Mouse (Mus musculus) CH12.LX (cell line): ENCODE results near the gene Vsig10l. TPM values are rescaled to one million over a fixed set of nuclear protein-coding genes. Genes with fewer than 3 reads are reported as not detected.

Experiments used
- DNase-seq: peaks from one replicate; pipeline ENCODE4 v3.0.0-alpha.2; 2013; ENCODE audit errors: extremely low read depth
- H3K27ac ChIP-seq: 2 replicates; pipeline ENCODE4 v1.5.1; 2012; ENCODE audit warnings: low read depth, mild to moderate bottlenecking, control low read depth, moderate library complexity; ENCODE audit not compliant: insufficient read depth
- H3K27me3 ChIP-seq: replicated peaks from 2 replicates; pipeline ENCODE3; 2012; ENCODE audit warnings: inconsistent platforms
- H3K36me3 ChIP-seq, 2 experiments: replicated peaks in 1 of 2; 2 replicates each; pipeline versions ENCODE3 to v1.6.1; 2012; ENCODE audit warnings: inconsistent platforms in 1 of 2, low read length in 1 of 2, mild to moderate bottlenecking in 1 of 2, mixed read lengths in 1 of 2, moderate library complexity in 1 of 2; ENCODE audit not compliant: control insufficient read depth in 1 of 2, insufficient read depth in 1 of 2
- H3K4me1 ChIP-seq, 2 experiments: 2 replicates each; pipeline ENCODE4 v1.6.1; 2012; ENCODE audit warnings: inconsistent platforms in 1 of 2, moderate library complexity in 1 of 2; ENCODE audit not compliant: insufficient read depth in 2 of 2, control insufficient read depth in 1 of 2
- H3K4me2 ChIP-seq: 2 replicates; pipeline ENCODE4 v1.6.1; 2012; ENCODE audit warnings: low read depth, mild to moderate bottlenecking, control low read depth; ENCODE audit not compliant: poor library complexity, insufficient read depth, severe bottlenecking
- H3K4me3 ChIP-seq, 3 experiments: fragments of 150-350 bp in 1 of 3; sonication (generic) in 1 of 3; replicated peaks in 1 of 3; 2 replicates each; pipeline versions ENCODE3 to v1.5.1; 2011 to 2012; ENCODE audit warnings: low read depth in 2 of 3, low read length in 2 of 3, mild to moderate bottlenecking in 2 of 3, moderate library complexity in 2 of 3, control low read depth in 1 of 3, improper control_type of control experiment in 1 of 3, inconsistent platforms in 1 of 3, mixed read lengths in 1 of 3; ENCODE audit not compliant: poor library complexity in 1 of 3
- H3K79me2 ChIP-seq: replicated peaks from 2 replicates; pipeline ENCODE4 v1.6.1; 2012; ENCODE audit warnings: mild to moderate bottlenecking, moderate library complexity; ENCODE audit not compliant: control insufficient read depth, poor library complexity, insufficient read depth, severe bottlenecking; ENCODE audit errors: extremely low read depth
- H3K9ac ChIP-seq: 2 replicates; pipeline ENCODE4 v1.6.1; 2012; ENCODE audit warnings: low read depth, mild to moderate bottlenecking, control low read depth, moderate library complexity; ENCODE audit not compliant: insufficient read depth
- H3K9me3 ChIP-seq: replicated peaks from 2 replicates; pipeline ENCODE3; 2012; ENCODE audit warnings: low read length, inconsistent platforms, mixed read lengths
- CHD1 ChIP-seq: IDR thresholded peaks from 2 replicates; pipeline ENCODE4 v1.6.1; 2012; ENCODE audit warnings: low read depth, low read length, improper control_type of control experiment, inconsistent platforms
- CTCF ChIP-seq, 2 experiments: IDR thresholded peaks in 1 of 2; conservative IDR thresholded peaks in 1 of 2; 2 replicates each; pipeline ENCODE4 v1.5.1; 2011 to 2012; ENCODE audit warnings: low read depth in 2 of 2, low read length in 2 of 2, improper control_type of control experiment in 1 of 2, inconsistent platforms in 1 of 2, mild to moderate bottlenecking in 1 of 2, moderate library complexity in 1 of 2
- ELF1 ChIP-seq: IDR thresholded peaks from 2 replicates; pipeline ENCODE4 v1.6.1; 2014; ENCODE audit warnings: low read depth, mild to moderate bottlenecking, inconsistent platforms, low read length, improper control_type of control experiment
- EP300 ChIP-seq: IDR thresholded peaks from 2 replicates; pipeline ENCODE4 v1.6.1; 2011; ENCODE audit warnings: low read length, improper control_type of control experiment
- ETS1 ChIP-seq: conservative IDR thresholded peaks from 2 replicates; pipeline ENCODE4 v1.6.1; 2012; ENCODE audit warnings: low read depth, mild to moderate bottlenecking, inconsistent platforms, low read length, improper control_type of control experiment, moderate library complexity
- HCFC1 ChIP-seq: IDR thresholded peaks from 2 replicates; pipeline ENCODE4 v1.6.1; 2012; ENCODE audit warnings: low read depth, mild to moderate bottlenecking, inconsistent platforms, low read length, improper control_type of control experiment
- JUN ChIP-seq: IDR thresholded peaks from 2 replicates; pipeline ENCODE4 v1.6.1; 2011; ENCODE audit warnings: low read depth, mild to moderate bottlenecking, low read length, improper control_type of control experiment, moderate library complexity; ENCODE audit not compliant: insufficient read depth
- JUND ChIP-seq: conservative IDR thresholded peaks from 2 replicates; pipeline ENCODE4 v1.6.1; 2011; ENCODE audit warnings: low read depth, low read length, improper control_type of control experiment
- MAX ChIP-seq: IDR thresholded peaks from 2 replicates; pipeline ENCODE4 v1.6.1; 2011; ENCODE audit warnings: low read length, improper control_type of control experiment
- MXI1 ChIP-seq: IDR thresholded peaks from 2 replicates; pipeline ENCODE4 v1.6.1; 2011; ENCODE audit warnings: mild to moderate bottlenecking, low read depth, low read length, improper control_type of control experiment
- MYC ChIP-seq: IDR thresholded peaks from 2 replicates; pipeline ENCODE4 v1.6.1; 2011; ENCODE audit warnings: low read depth, mild to moderate bottlenecking, improper control_type of control experiment, low read length
- RAD21 ChIP-seq: IDR thresholded peaks from 2 replicates; pipeline ENCODE4 v1.6.1; 2011; ENCODE audit warnings: low read depth, mild to moderate bottlenecking, low read length, improper control_type of control experiment, moderate library complexity
- RCOR1 ChIP-seq: conservative IDR thresholded peaks from 2 replicates; pipeline ENCODE4 v1.6.1; 2012; ENCODE audit warnings: low read depth, mild to moderate bottlenecking, inconsistent platforms, low read length, improper control_type of control experiment
- SMC3 ChIP-seq: IDR thresholded peaks from 2 replicates; pipeline ENCODE4 v1.6.1; 2011; ENCODE audit warnings: low read depth, low read length, improper control_type of control experiment
- UBTF ChIP-seq: IDR thresholded peaks from 2 replicates; pipeline ENCODE4 v1.6.1; 2012; ENCODE audit warnings: low read depth, mild to moderate bottlenecking, inconsistent platforms, low read length, improper control_type of control experiment, moderate library complexity
- ZKSCAN1 ChIP-seq: IDR thresholded peaks from 2 replicates; pipeline ENCODE4 v1.6.1; 2012; ENCODE audit warnings: low read depth, inconsistent platforms, low read length, improper control_type of control experiment, borderline replicate concordance
- ZMIZ1 ChIP-seq: IDR thresholded peaks from 2 replicates; pipeline ENCODE4 v1.6.1; 2012; ENCODE audit warnings: low read depth, mild to moderate bottlenecking, inconsistent platforms, low read length, improper control_type of control experiment
- ZNF384 ChIP-seq: IDR thresholded peaks from 2 replicates; pipeline ENCODE4 v1.6.1; 2012; ENCODE audit warnings: low read depth, low read length, improper control_type of control experiment, inconsistent platforms
- dilution Hi-C: fragments of 300-500 bp; cut with MboI; formaldehyde crosslinking; loops from 2 replicates; pipeline ENCODE4 v1.14.3; 2020; ENCODE audit warnings: low sequenced_read_pairs; ENCODE audit not compliant: extremely low pct_unique_long_range_greater_than_20kb, extremely low pct_ligation_motif_present
- in situ Hi-C: fragments of 300-500 bp; cut with MboI; formaldehyde crosslinking; loops from 3 replicates; pipeline ENCODE4 v1.14.3; 2019; ENCODE audit warnings: low sequenced_read_pairs, low pct_ligation_motif_present, low pct_unique_long_range_greater_than_20kb, mixed read lengths
- polyA plus RNA-seq: library from polyadenylated mRNA; unstranded; fragments of >175 nt; gene quantifications from 2 replicates; pipeline ENCODE4 v1.2.1, GENCODE M21; 2012; ENCODE audit warnings: low read depth; ENCODE audit not compliant: insufficient read length
- total RNA-seq, 2 experiments: library from RNA; depleted of rRNA; stranded (reverse); fragments of 300-350 nt in 1 of 2; fragments of >200 nt in 1 of 2; gene quantifications; 2 replicates each; pipeline ENCODE4 v1.2.3; 2012 to 2014

The Vsig10l gene
- total and polyA plus RNA-seq, 3 experiments: 0.12 to 0.99 (median 0.17) TPM

DNA sequence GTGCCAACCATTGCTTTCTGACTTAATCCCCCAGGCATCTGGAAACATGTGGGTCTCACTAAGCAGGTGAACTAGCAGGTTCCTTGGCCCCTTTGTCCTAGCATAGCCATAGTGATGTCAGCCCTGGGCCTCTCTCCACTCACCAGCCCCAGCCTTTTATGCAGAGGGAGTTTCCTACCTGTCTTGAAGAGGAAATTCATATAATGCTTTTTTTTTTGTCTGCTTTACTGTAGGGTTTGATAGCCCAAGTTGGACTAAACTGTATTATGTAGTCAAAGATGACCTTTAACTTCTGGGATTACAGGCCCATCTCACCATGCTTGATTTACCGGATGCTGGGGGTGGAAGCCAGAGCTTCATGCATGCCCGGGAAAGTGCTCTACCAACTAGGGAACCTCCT is 13.1 kb upstream of the Vsig10l start:
- no peaks in the 10 kb centered on the region for H3K27me3 ChIP-seq
- no peak for TF ChIP-seq ZMIZ1
- TF ChIP-seq ZNF384: peak; percentile 69
- no peak for TF ChIP-seq EP300
- TF ChIP-seq JUND: no peak
- TF ChIP-seq RAD21: no peak
- TF ChIP-seq JUN: no peak
- no peak for TF ChIP-seq ELF1
- TF ChIP-seq HCFC1: no peak
- no peak for TF ChIP-seq MAX
- TF ChIP-seq, all 38 proteins: peak for 1
- Histone ChIP-seq H3K4me3 (no peak overlapping the region), H3K4me1 (peaks cover 20 to 59% of the 10 kb centered on the region in 2 experiments), H3K9ac (no peak overlapping the region), H3K9me3 (no peaks in the 10 kb centered on the region), H3K36me3 (peaks cover 24 to 59% of the 10 kb centered on the region in 2 experiments), H3K79me2 (no peaks in the 10 kb centered on the region; the same call in 1 of the 2 replicates), H3K27ac (no peak overlapping the region), H3K4me2 (no peak overlapping the region)
- DNase-seq: no peak
- dilution Hi-C loops (no loop called here), in situ Hi-C loops (no loop called here)

DNA sequence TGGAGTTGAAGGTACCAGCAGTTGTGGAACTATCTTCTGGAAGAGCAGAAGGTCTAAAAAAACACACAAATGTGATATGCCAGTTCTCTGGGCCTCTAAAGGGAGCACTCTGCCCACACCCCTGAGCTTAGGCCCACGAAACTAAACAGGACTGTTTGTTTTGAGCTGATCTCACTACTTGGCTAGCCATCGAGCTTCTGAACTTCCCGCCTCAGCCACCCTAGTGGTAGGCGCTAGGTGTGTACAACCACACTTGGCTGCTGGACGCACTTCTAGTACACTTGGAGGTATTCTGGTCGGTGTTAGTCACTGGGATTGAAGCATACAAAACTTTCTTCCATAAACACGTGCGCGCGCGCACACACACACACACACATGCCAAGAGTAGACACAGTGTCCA is 11.2 kb upstream of the Vsig10l start:
- Histone ChIP-seq H3K4me1 (peaks cover 8 to 43% of the 10 kb centered on the region in 2 experiments), H3K27me3 (no peaks in the 10 kb centered on the region), H3K4me3 (no peak overlapping the region), H3K4me2 (no peak overlapping the region), H3K27ac (no peak overlapping the region), H3K9me3 (no peaks in the 10 kb centered on the region), H3K36me3 (peaks cover 39 to 78% of the 10 kb centered on the region in 2 experiments), H3K79me2 (no peaks in the 10 kb centered on the region; the same call in 1 of the 2 replicates), H3K9ac (no peak overlapping the region)
- in situ Hi-C loops: no loop called here
- TF ChIP-seq ETS1: no peak
- 0 out of 4 replicates have a peak, but pooled peaks of 1 of the 2 experiments have one; percentile 6 for TF ChIP-seq CTCF (conservative IDR thresholded peaks at IDR 0.05 in 1 of 2, IDR thresholded peaks at IDR 0.05 in 1 of 2; ENCODE audit: low read depth in 2 of 2, low read length in 2 of 2)
- DNase-seq: no peak
- dilution Hi-C loops: no loop called here

DNA sequence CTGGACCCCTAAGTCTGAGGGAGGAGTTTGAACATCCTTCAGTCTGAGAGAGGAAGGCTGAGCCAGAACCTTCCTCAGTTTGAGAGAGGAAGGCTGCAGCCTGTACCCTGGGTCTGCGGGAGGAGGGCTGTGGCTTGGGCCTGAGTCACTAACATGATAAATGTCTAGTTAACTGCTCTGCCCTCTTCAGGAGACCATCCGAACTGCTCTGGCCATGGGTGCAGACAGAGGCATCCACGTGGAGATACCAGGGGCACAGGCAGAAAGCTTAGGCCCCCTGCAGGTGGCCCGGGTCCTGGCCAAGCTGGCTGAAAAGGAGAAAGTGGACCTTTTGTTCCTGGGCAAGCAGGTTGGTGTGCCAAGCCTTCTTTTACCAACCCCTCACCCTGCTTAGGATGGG is 10.3 kb upstream of the Vsig10l start:
- H3K79me2 ChIP-seq: no peaks in the 10 kb centered on the region; the same call in 1 of the 2 replicates
- TF ChIP-seq MYC (no peak), CTCF (conservative IDR thresholded peaks at IDR 0.05 in 1 of 2, IDR thresholded peaks at IDR 0.05 in 1 of 2; ENCODE audit: low read depth in 2 of 2, low read length in 2 of 2) (peak; percentile 32 to 58; a peak in 3 of 4 replicates), JUN (no peak), ZNF384 (no peak), RAD21 (peak; percentile 24), ELF1 (no peak), CHD1 (no peak), MXI1 (no peak), RCOR1 (no peak), ZKSCAN1 (no peak), SMC3 (peak; percentile 29; the same call in 1 of the 2 replicates), UBTF (no peak)
- TF ChIP-seq, all 38 proteins: peak for 3
- Histone ChIP-seq H3K27me3 (no peaks in the 10 kb centered on the region), H3K4me1 (peaks cover 4 to 34% of the 10 kb centered on the region in 2 experiments; a peak in 3 of 4 replicates), H3K9me3 (no peaks in the 10 kb centered on the region), H3K9ac (no peak overlapping the region), H3K4me3 (no peak overlapping the region), H3K27ac (no peak overlapping the region), H3K4me2 (no peak overlapping the region), H3K36me3 (peaks cover 47 to 81% of the 10 kb centered on the region in 2 experiments)
- DNase-seq: peak; percentile 52
- dilution Hi-C loops: no loop called here
- in situ Hi-C loops: no loop called here
